14 mouse cellular contexts compared by ENCODE assay signal in genomic region chr1:136149702-136150101, GRCm38 (mm10).
"Had no signal": no experiment of that assay in that cellular context is flagged by ENCODE, and none has a peak within 500 bp of the region (broad histone marks: within the 10 kb centered on the region; RNA-seq: fewer than 3 reads in every experiment).

No protein-coding gene starts in this region.

- H3K9ac ChIP-seq: limb, embryonic 12.5 days; liver, embryonic 13.5 days; liver, postnatal 0 days; lung, embryonic 15.5 days; midbrain, embryonic 15.5 days; neural tube, embryonic 12.5 days had no signal

- H3K27me3 ChIP-seq: limb, embryonic 12.5 days; liver, embryonic 13.5 days; lung, embryonic 15.5 days; megakaryocyte, embryonic 14.5 days; midbrain, embryonic 15.5 days; neural tube, embryonic 12.5 days had no signal

- ATAC-seq: liver, postnatal 0 days; midbrain, embryonic 15.5 days had no signal

- H3K27ac ChIP-seq: limb, embryonic 12.5 days; liver, embryonic 13.5 days; lung, embryonic 15.5 days; macrophage; midbrain, embryonic 15.5 days; neural tube, embryonic 12.5 days had no signal

- H3K4me2 ChIP-seq: limb, embryonic 12.5 days; liver, embryonic 13.5 days; lung, embryonic 15.5 days; midbrain, embryonic 11.5 days; midbrain, embryonic 15.5 days; neural tube, embryonic 12.5 days had no signal

- H3K36me3 ChIP-seq: lung, embryonic 15.5 days had no signal

- DNase-seq: kidney, adult 18-20 months; kidney, postnatal 10 days; kidney, postnatal 4 days; liver; liver, embryonic 13.5 days; liver, postnatal 0 days; lung, postnatal 14 days had no signal

- H3K9me3 ChIP-seq: limb, embryonic 12.5 days; liver, embryonic 13.5 days; lung, embryonic 15.5 days; megakaryocyte, embryonic 14.5 days; midbrain, embryonic 15.5 days; neural tube, embryonic 12.5 days had no signal

- H3K4me1 ChIP-seq: limb, embryonic 12.5 days; lung, embryonic 15.5 days; midbrain, embryonic 15.5 days had no signal

- H3K4me3 ChIP-seq: limb, embryonic 12.5 days; liver, embryonic 13.5 days; lung, embryonic 15.5 days; megakaryocyte, embryonic 14.5 days; midbrain, embryonic 15.5 days; neural tube, embryonic 12.5 days had no signal
